Mouse (Mus musculus): ENCODE results near the gene Casz1.
A peak's percentile ranks its signal among the peaks of the same experiment; 100 is the strongest.

Casz1 gene

DNA sequence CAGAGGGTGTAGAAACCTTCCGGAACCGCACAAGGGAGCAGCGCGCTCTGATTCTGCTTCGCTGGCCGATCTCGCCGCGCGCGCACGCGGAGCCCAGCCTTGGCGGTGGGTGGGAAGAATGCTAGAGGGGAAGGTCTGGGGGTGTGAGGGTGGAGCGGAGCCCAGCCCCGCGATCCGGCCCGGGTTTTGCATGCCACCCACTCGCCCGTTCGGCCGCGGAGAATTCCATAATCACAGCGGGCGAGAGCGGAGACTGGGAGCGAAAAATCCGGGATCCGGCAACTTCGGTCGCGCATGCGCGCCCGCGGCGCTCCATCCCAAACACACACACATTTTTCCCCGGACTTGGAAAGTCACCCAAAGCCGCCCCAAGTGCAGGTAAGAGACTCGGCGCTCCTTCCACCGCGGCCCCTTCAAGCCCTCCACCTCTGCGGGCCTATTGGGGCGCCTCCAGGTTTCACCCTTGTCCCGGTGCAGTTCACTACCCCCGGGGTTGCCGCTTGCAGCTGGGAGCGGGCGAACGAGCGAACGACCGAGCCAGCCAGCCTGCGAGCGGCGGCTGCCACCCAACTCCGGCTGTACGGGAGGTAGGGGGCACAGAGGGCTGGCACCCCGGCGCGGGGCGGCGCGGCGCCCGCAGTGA, at the start of gene Casz1:
Gene Casz1, plus strand, starts transcription at position 293 of the 643 bp plus-strand sequence.
- DNase-seq (ENCODE audit: low spot score) = peak; percentile 92

- no peak for DNase-seq (ENCODE audit: low spot score)
Measured at GRCm38 (mm10) chr4:148758863-148759262, 45.4 kb upstream of the Casz1 start.

- DNase-seq (ENCODE audit: low spot score) = no peak
Measured at GRCm38 (mm10) chr4:148760152-148760551, 44.1 kb upstream of the Casz1 start.

GRCm38 (mm10) chr4:148766021-148766775, 38.0 kb upstream of the Casz1 start:
- DNase-seq (ENCODE audit: low spot score) = no peak

- no peak for DNase-seq (ENCODE audit: low spot score)
Measured at GRCm38 (mm10) chr4:148767655-148768305, 36.4 kb upstream of the Casz1 start.

DNA sequence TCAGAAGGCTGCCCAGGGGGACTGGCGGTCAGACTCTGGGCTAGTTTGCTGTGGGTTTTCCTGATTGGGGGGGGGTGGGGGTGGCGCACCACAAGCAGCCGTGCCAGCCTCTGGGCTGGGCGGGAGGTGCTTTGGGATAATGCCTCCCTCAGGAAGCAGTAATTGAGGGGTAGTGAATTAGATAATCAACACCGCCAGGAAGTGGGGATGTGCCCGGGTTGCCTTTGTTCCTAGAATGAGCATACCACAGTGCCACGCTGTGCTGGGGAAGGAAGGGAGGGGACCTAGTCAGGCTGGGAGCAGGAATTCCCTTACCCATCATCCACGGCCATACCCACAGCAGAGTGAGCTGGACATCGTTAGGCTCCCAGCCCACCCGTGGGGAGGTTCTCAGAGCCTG, 35.6 kb upstream of the Casz1 start:
- no peak for DNase-seq (ENCODE audit: low spot score)

GRCm38 (mm10) chr4:148770582-148771408, 33.4 kb upstream of the Casz1 start:
- no peak for DNase-seq (ENCODE audit: low spot score)

- DNase-seq (ENCODE audit: low spot score) = no peak
Measured at GRCm38 (mm10) chr4:148771409-148771929, 32.8 kb upstream of the Casz1 start.

DNA sequence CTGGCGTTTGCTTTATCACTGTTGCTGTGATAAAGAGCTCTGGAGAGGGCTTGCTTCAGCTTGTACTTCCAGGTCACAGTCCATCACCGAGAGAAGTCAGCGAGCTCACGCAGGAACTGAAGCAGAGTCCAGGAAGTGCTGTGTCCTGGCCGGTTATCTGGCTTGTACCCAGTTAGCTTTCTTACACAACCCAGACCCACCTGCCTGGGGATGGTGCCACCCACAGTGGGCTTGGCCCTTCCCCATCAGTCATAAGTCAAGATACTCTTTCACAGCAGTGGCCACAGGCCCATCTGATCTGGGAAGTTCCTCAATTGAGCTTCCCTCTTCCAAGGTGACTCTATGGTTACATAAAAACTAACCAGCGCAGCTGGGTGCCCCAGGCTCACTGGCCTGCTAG, 31.6 kb upstream of the Casz1 start:
- DNase-seq (ENCODE audit: low spot score) = no peak

DNA sequence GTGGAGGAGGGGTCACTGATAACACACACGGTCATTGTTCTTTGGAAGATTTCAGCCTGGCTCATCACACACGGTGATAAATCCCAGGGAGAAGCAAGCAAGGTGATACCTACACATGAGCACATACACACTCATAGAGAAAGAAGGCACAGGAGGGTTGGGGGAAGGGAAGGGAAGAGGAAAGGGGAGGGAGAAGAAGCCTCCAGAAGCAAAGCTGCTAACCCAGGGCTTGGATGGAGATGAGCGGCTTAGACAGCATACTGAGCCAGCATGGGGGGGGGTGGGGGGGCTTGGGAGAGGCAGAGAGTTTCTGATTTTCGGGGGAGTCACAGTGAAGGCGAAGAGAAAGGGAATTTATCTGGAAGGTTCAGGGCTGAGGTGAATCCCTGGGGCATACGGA, 30.2 kb upstream of the Casz1 start:
- DNase-seq (ENCODE audit: low spot score) = no peak

GRCm38 (mm10) chr4:148775476-148776269, 28.6 kb upstream of the Casz1 start:
- no peak for DNase-seq (ENCODE audit: low spot score)

DNA sequence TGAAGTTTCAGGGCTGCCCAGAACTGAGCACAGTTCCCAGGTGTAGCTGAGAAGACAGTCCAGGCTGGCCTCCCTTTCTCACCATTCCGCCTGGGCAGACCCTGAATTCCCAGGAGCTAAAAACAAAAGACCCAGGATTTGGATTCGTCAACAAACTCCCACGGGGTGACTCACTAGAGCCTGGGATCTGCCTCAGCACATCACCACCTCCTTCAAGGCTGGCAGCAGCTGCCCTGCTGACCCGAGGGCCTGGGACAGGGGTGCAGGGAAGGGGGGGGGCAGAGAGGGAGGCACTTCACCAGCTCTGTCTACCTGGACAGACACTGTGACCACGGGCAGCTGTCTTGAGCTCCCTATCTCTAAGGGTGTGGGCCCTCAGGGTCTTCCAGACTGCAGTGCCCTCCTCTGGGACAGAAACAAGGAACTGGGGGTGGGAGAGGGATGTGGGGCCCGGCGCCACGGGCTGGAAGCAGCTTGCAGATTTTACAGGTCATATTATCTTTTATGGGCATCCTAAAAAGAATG, 24.1 kb upstream of the Casz1 start:
- DNase-seq (ENCODE audit: low spot score) = no peak

DNA sequence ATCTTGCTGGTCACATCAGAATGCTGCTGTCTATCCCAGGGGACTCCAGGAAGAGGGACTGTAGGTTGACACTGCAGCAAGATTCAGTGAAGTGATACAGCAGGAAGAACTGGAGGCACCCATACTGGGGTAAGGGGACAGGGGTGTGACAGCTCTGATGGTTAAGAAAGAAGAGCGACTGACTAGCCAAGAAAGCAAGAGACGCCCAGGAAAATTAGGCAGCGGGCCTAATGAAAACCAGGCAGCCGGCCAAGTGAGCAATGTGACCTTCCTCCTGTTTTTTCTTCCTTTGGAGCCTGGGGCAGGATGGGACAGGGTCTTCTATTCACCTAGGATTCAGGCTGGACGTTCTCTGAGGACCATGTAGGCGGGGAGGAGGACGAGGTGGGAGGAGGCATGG, 22.7 kb upstream of the Casz1 start:
- peak; percentile 59 for DNase-seq (ENCODE audit: low spot score)

DNA sequence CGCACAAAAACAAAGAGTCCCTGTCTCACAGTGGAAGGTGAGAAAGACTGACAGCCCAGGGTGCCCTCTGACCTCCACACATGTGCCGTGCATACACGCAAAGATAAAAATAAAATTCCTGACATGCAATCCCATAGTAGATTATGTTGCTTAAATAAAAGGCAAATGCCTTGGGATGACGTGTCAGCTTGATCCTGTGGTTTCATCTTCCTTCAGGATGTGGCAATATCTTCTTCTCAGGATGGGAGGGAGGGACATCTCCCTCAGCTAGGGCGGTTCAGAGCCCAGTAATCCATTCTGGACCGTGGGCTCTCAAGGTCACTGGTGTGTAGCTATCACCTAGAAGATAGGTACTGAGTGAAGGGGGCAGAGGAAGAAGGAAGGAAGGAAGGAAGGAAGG, 21.3 kb upstream of the Casz1 start:
- no peak for DNase-seq (ENCODE audit: low spot score)

- no peak for DNase-seq (ENCODE audit: low spot score)
Measured at GRCm38 (mm10) chr4:148783760-148784159, 20.5 kb upstream of the Casz1 start.

DNA sequence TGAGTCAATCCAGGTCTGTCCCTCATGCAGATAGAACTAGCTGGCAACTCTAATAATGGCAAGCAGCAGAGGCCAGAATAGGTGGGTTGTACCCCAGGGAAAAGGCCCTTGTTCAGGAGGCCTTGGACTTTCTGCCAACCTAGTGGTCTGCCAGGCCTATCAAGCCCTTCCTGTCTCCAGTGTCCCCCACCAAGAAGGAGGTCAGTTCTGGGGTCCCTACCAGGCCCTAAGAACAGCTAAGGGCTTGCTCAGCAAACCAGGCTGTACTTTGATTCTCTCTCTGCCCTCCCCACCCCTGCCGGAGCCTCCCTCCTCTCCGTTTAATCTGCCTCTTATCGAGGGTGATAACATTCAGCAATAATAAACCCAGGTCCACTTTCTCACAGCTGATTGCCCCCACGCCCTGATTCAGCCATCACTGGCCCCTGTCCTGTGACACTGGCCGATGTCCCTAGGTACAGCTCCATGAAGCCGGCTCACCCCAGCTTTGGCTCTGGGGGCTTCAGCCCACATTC, 19.1 kb upstream of the Casz1 start:
- DNase-seq (ENCODE audit: low spot score) = no peak

GRCm38 (mm10) chr4:148785995-148786394, 18.2 kb upstream of the Casz1 start:
- no peak for DNase-seq (ENCODE audit: low spot score)

DNA sequence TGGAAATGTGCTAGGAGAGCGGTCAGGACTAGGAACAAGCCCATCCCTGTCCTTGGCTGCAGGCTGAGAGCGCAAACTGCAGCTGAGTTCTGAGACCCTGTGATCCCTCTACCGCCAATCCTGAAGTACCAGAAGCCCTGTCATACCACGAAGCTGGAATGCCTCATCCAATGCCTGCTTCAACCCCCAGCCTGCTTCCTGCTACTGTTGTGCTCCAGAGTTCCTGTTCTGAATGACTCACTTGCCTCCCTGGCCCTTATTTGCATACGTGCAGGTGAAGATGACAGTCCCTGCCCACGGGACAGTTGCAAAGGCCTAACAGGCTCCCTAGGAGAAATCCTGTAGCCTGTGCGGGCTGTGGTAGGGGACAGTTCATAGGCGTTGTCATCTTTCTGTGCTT, 13.3 kb upstream of the Casz1 start:
- no peak for DNase-seq (ENCODE audit: low spot score)

GRCm38 (mm10) chr4:148795038-148795437, 9.2 kb upstream of the Casz1 start:
- DNase-seq (ENCODE audit: low spot score) = no peak

DNA sequence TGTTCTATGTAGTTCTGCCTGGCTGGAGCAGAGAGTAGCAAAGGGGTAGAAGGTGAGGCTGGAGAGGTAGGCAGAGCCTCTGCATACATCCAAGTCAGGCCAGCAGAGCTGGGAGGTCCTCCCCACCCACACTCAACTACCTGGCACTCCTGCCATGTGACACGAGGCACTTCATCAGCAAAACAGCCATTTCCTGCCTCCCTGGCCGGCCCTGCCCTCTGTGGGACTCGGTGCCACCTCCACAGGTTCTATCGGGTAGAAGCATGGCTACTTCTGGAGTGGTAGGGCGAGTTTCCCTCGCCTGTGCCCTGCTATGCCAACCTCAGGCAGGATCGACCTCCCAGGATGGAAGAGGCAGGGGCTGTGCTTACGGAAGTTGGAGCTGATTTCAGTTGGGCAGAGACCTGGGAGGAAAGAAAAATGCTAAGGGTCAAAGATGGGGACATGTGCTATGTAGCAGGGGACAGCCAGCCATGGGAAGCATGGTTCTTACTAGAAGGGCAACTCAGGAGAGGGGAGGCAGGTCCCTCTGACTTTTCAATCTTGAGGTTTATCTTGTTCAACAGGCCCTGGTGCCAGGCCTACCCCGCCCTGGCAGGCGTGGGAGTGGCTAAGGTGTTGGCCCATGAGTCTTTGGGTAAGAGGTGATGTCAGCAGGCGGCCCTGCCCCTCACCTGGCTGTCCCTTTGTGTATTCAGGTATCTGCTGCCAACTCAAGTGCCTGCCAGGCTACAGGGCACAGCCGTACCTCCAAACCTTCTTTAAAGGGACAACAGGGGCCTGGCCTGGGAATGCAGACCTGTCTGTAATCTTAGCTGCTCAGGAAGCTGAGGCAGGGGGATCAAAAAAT, 6.5 kb upstream of the Casz1 start:
- peak; percentile 51 for DNase-seq (ENCODE audit: low spot score)
